Comparison of ENCODE assay signal across 24 mouse cellular contexts in genomic region chr6:45945144-45945985, GRCm38 (mm10).
"Had no signal": no experiment of that assay in that cellular context is flagged by ENCODE, and none has a peak within 500 bp of the region (broad histone marks: within the 10 kb centered on the region; RNA-seq: fewer than 3 reads in every experiment).

No protein-coding gene starts in this region.

- DNase-seq: gastrocnemius, postnatal 14 days; gastrocnemius, postnatal 36 days; heart, adult 11 months; heart, adult 2 months; heart, postnatal 14 days; heart, postnatal 36 days; kidney, adult 11 months; kidney, adult 2 months; kidney, adult 9 months; kidney, postnatal 14 days; kidney, postnatal 36 days; liver had no signal

- H3K36me3 ChIP-seq: heart, embryonic 13.5 days; heart, embryonic 15.5 days; hindbrain, embryonic 13.5 days; hindbrain, embryonic 15.5 days; kidney, embryonic 15.5 days; limb, embryonic 10.5 days; limb, embryonic 12.5 days had no signal

- H3K4me1 ChIP-seq: heart, embryonic 13.5 days; heart, embryonic 15.5 days; hindbrain, embryonic 13.5 days; hindbrain, embryonic 15.5 days; kidney, embryonic 15.5 days; limb, embryonic 10.5 days; limb, embryonic 12.5 days had no signal

- H3K27ac ChIP-seq: heart, adult 2 months; heart, embryonic 13.5 days; heart, embryonic 15.5 days; hindbrain, embryonic 13.5 days; hindbrain, embryonic 15.5 days; hindbrain, postnatal 0 days; kidney, embryonic 15.5 days; kidney, postnatal 0 days; left cerebral cortex, adult 2 months; limb, embryonic 10.5 days; limb, embryonic 12.5 days had no signal

- H3K9me3 ChIP-seq: heart, embryonic 13.5 days; heart, embryonic 15.5 days; hindbrain, embryonic 13.5 days; hindbrain, embryonic 15.5 days; kidney, embryonic 15.5 days; limb, embryonic 10.5 days; limb, embryonic 12.5 days had no signal

- H3K4me2 ChIP-seq: heart, embryonic 11.5 days; heart, embryonic 13.5 days; heart, embryonic 15.5 days; hindbrain, embryonic 13.5 days; hindbrain, embryonic 15.5 days; kidney, embryonic 15.5 days; limb, embryonic 12.5 days had no signal

- ATAC-seq: hindbrain, postnatal 0 days; intestine, embryonic 16.5 days had no signal

- H3K9ac ChIP-seq: heart, embryonic 13.5 days; heart, embryonic 15.5 days; hindbrain, embryonic 13.5 days; hindbrain, embryonic 15.5 days; kidney, embryonic 15.5 days; limb, embryonic 12.5 days had no signal

- H3K4me3 ChIP-seq: heart, adult 2 months; heart, embryonic 13.5 days; heart, embryonic 15.5 days; hindbrain, embryonic 13.5 days; hindbrain, embryonic 15.5 days; kidney, embryonic 15.5 days; left cerebral cortex, adult 2 months; limb, embryonic 10.5 days; limb, embryonic 12.5 days had no signal

- H3K27me3 ChIP-seq: heart, embryonic 13.5 days; heart, embryonic 15.5 days; hindbrain, embryonic 13.5 days; hindbrain, embryonic 15.5 days; kidney, embryonic 15.5 days; limb, embryonic 12.5 days had no signal
